Mouse (Mus musculus): ENCODE results near the gene Vmn2r65. TPM values are rescaled to one million over a fixed set of nuclear protein-coding genes. Genes with fewer than 3 reads are reported as not detected.

Vmn2r65 gene
- not detected in 2 replicates for polyA plus RNA-seq (2012; rRNA removed; ENCODE audit: low replicate concordance)

GRCm38 (mm10) chr7:84964015-84964414, at the start of gene Vmn2r65:
Vmn2r65 (minus strand) TSS chr7:84964115.

GRCm38 (mm10) chr7:85012168-85012567, 48.3 kb upstream of the Vmn2r65 start, which contains the start of gene Vmn2r66:
Vmn2r66 (minus strand) TSS chr7:85012268.

Other genes with a start within 250 kb of the Vmn2r65 start
- gene Olfr291, start 110.6 kb downstream of the Vmn2r65 start, polyA plus RNA-seq (2012; rRNA removed; ENCODE audit: low replicate concordance), result not detected in 2 replicates
- not detected in 2 replicates for gene Vmn2r66, start 48.2 kb upstream of the Vmn2r65 start, polyA plus RNA-seq (2012; rRNA removed; ENCODE audit: low replicate concordance)
- not detected in 2 replicates for gene Vmn2r67, start 191.9 kb upstream of the Vmn2r65 start, polyA plus RNA-seq (2012; rRNA removed; ENCODE audit: low replicate concordance)

Data from mammary gland, adult 2 months (tissue).